Mouse (Mus musculus): ENCODE results near the gene 1190007I07Rik.
"Not testable (repeated sequence)": the region's sequence is repeated elsewhere in the genome, so short reads cannot be mapped to it uniquely, and the experiment has no call there.

The 1190007I07Rik gene

DNA sequence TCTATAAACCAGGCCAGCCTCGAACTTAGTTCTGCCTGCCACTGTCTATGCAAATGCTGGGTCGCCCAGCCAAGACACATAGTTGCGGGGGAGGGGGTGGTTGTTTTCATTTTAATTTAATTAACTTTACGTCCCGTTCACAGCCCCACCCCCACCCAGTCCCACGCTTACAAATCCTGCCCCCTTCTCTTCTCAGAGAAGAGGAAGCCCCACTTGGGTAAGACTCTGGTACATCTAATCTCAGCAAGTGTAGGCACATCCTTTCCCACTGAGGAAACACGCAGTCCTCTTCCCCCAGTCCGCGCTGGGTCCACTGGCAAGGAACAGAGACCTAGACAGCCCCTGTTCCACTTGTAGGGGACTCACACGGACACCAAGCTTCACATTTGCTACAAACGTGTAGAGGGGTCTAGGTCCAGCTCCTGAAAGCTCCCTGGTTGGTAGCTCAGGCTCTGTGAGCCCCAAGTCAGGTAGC, 6.1 kb upstream of the 1190007I07Rik start:
- DNase-seq = no peak

DNA sequence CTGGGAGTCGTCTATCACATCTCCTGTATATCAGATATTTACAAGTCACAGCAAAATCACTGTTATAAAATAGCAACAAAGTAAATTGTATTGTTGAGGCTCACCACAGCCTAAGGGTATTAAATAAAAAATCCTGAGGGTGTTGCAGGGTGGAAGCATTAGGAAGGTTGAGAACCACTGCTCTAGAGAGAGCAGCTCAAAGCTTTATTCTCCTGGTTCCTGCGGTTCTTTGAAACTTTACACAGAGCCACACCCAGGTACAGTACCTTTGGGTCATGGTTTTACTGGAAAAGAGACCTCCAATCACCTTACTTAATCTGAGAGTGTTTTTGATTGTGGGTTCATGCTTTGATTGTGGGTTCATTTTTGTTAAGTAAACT, 515 bp upstream of the 1190007I07Rik start:
- DNase-seq = not testable (repeated sequence)

DNA sequence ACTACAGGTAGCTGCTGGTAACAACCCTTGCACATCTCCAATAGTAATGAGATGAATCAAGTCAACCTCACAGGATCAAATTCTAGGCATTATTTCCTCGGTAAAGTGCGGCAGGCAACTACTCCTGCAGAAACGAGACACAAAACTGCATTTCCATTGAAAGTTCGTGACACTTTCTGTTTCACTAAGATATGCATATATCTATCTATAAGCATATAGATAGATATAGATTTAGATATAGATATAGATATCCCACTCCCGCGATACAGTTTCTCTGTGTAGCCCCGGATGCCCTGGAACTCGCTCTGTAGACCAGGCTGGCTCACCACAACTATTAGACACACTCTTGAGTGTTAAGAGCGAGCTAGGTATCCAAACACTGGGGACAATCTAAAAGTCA, 793 bp downstream of the 1190007I07Rik start:
- no peak for DNase-seq

DNA sequence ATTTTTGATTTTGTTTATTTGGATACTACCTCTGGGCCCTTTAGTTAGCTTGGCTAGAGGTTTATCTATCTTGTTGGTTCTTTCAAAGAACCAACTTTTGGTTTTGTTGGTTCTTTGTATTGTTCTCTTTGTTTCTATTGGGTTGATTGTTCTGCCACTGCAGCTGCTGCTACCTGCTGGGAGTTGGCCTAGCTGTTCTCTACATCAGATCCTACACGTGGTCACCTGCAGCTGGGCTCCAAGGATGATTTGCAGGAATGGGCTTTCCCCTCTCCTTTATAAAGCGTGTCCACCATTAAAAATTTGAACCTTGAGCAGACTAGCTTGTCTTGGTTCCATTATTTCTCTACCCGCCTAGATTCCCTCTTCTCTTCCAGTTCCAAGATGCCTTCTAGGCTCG, 28.6 kb downstream of the 1190007I07Rik start:
- not testable (repeated sequence) for DNase-seq

DNA sequence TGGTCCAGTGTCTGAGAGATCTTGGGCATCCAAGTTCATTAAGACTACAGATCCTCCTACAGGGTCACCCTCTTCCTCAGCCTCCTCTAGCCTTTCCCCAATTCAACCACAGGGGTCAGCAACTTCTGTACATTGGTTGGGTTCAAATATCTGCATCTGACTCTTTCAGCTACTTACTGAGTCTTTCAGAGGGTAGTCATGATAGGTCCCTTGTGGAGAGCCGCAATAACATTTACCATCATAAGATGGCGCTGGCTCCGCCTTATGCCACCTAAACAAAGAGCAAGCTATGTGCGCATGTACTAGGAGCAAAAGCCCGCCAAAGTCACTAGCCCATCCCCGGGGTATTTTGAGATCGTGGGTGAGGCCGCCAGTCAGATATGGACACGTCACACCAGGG, 33.4 kb downstream of the 1190007I07Rik start:
- DNase-seq = not testable (repeated sequence)

DNA sequence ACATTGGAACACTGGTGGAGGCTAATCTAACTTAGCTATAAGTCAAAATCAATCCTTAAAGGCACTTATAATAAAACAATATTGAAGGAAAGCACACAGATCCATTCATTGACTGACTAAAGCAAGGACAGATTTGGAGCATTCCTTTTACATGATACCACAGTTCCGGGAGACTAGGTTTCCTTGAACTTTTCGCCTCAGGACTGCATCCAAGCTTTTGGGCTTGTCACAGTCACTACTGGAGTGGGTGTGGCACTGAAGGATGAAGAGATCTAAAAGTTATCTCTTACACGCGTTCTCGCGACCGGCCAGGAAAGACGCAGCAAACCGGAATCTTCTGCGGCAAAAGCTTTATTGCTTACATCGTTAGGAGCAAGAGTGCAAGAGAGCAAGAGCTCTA, 51.9 kb downstream of the 1190007I07Rik start:
- DNase-seq = not testable (repeated sequence)
